Mouse (Mus musculus) urinary bladder, postnatal 4 days (tissue): Measurements from ENCODE around the gene Cts8.

Experiments
- DNase-seq, 2 experiments: peaks; one replicate each; pipeline ENCODE4 v3.0.0; 2021 to 2022; ENCODE audit warnings: low spot score in 2 of 2

The Cts8 gene

GRCm38 (mm10) chr13:61255258-61255657 lies at the start of gene Cts8:
TSS of gene Cts8 (minus strand) at chr13:61255358.
- DNase-seq: no peak

- DNase-seq: no peak
Observed at GRCm38 (mm10) chr13:61288739-61289138, 33.6 kb upstream of the Cts8 start, which contains the start of gene Gm49398. TSS of gene Gm49398 (minus strand) at chr13:61288839.

GRCm38 (mm10) chr13:61241076-61241947 lies 13.8 kb downstream of the Cts8 start:
- peak in 1 of 2 experiments; percentile 63 for DNase-seq

- no peak for DNase-seq
Observed at GRCm38 (mm10) chr13:61203310-61203709, 51.8 kb downstream of the Cts8 start, which contains the start of gene Cts6. TSS of gene Cts6 (minus strand) at chr13:61203410.
